Mouse (Mus musculus): ENCODE measurements around the gene Nadk2. TPM values are rescaled to one million over a fixed set of nuclear protein-coding genes. Genes with fewer than 3 reads are reported as not detected.
A peak's percentile ranks its signal among the peaks of the same experiment; 100 is the strongest.

The Nadk2 gene
- polyA plus RNA-seq, 1 experiment from 2014 or later = 22.7 TPM

DNA sequence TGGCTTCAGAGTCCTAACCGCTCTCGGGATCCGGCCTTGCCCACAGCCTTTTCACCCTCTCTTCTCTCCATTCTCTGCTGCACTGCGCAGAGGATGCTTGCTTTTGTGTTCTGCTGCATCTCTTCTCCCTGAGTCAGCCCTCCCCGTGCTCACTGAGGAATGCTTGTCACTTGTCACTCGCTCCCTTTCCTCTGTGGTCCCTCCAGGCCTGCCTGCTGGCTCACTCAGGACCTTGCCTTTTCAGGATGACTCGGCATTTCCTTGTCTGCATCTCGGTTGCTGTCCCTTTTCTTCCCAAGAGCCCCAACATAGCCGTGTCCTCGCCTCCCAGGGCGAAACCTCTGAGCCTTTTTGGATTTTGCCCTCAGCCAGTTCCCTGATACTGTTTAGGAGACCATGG lies 15.8 kb downstream of the Nadk2 start:
- 52% methylated on average over 11 of the region's 11 CpGs for WGBS
- ATAC-seq = no peak
- Histone ChIP-seq H3K4me1 (replicated peaks; ENCODE audit: control insufficient read depth, insufficient read depth, low read length) (no peaks in the 10 kb centered on the region), H3K4me3 (replicated peaks; ENCODE audit: low read length) (no peak overlapping the region), H3K36me3 (ENCODE audit: control insufficient read depth, insufficient read depth) (peaks cover 4% of the 10 kb centered on the region; the same call in 1 of the 2 replicates), H3K9me3 (ENCODE audit: control insufficient read depth, low read length) (no peaks in the 10 kb centered on the region), H3K27ac (ENCODE audit: low read length) (no peak overlapping the region), H3K27me3 (replicated peaks; ENCODE audit: control insufficient read depth, insufficient read depth, low read length) (no peaks in the 10 kb centered on the region), H3K9ac (replicated peaks; ENCODE audit: low read depth, low read length) (no peak overlapping the region), H3K4me2 (ENCODE audit: low read length) (no peak overlapping the region)

DNA sequence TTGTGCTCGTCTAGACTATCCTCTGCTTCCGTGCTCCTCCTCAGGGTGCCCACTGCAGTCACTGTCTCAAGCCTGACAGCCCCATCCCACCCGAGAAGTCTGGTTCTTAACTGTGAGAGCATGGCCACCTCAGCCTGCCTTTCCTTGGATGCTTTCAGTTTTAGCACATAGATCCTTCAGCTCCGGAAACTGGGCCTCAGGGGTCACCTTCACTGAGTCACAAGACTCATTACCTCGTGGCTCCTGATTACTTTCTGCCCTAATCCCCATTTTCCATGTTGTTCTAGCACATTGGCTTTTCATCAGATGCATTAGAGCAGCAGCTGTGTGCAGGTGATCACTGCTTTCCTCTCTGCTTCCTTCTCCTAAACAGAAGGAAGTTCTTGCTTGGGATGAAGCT lies 16.4 kb downstream of the Nadk2 start:
- no peak overlapping the region for H3K9ac ChIP-seq (replicated peaks; ENCODE audit: low read depth, low read length)
- no peaks in the 10 kb centered on the region for H3K27me3 ChIP-seq (replicated peaks; ENCODE audit: control insufficient read depth, insufficient read depth, low read length)
- H3K4me2 ChIP-seq (ENCODE audit: low read length) = no peak overlapping the region
- 73% methylated on average over 5 of the region's 5 CpGs for WGBS
- no peak overlapping the region for H3K4me3 ChIP-seq (replicated peaks; ENCODE audit: low read length)
- H3K4me1 ChIP-seq (replicated peaks; ENCODE audit: control insufficient read depth, insufficient read depth, low read length) = no peaks in the 10 kb centered on the region
- ATAC-seq = no peak
- no peaks in the 10 kb centered on the region for H3K9me3 ChIP-seq (ENCODE audit: control insufficient read depth, low read length)
- H3K27ac ChIP-seq (ENCODE audit: low read length) = no peak overlapping the region
- H3K36me3 ChIP-seq (ENCODE audit: control insufficient read depth, insufficient read depth) = peaks cover 4% of the 10 kb centered on the region; the same call in 1 of the 2 replicates

DNA sequence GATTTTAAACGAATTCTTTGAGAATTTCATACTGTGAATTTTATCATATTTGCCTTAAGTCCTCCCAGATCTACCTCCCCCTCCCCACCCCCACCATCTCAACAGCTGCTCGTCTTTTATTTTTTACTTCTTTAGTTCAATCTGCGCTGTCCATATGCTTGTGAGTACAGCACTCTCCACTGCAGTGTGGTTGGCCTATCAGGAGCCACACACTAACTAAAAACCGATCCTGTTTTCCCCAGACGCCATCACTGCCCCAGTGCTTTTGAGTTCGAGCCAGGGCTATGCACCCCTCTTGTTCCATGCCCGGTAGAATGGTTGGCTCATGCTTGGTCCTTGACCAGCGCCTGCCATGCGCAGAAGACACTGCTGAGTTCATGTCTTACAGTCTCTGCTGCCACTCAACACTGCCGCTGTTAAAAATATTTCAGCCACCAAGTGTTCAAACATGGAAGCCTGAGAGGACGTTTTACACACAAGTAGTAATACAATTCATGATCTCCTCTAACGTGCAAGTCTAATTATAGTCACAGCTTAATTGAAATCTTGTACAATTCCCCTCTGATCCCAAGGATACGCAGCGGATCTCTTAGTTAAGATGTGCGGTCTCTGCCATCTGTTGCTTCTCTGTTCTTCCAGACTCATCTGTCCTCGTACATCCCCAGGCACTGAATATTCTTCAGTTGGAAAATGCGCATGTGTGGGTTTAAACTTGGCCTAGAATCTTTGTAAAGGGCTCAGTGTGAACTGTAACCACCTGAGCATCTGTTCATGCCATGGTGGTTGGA lies 17.0 kb downstream of the Nadk2 start:
- no peaks in the 10 kb centered on the region for H3K4me1 ChIP-seq (replicated peaks; ENCODE audit: control insufficient read depth, insufficient read depth, low read length)
- H3K4me3 ChIP-seq (replicated peaks; ENCODE audit: low read length) = no peak overlapping the region
- no peak overlapping the region for H3K4me2 ChIP-seq (ENCODE audit: low read length)
- H3K9ac ChIP-seq (replicated peaks; ENCODE audit: low read depth, low read length) = no peak overlapping the region
- H3K9me3 ChIP-seq (ENCODE audit: control insufficient read depth, low read length) = no peaks in the 10 kb centered on the region
- 82% methylated on average over 17 of the region's 17 CpGs for WGBS
- no peak overlapping the region for H3K27ac ChIP-seq (ENCODE audit: low read length)
- H3K27me3 ChIP-seq (replicated peaks; ENCODE audit: control insufficient read depth, insufficient read depth, low read length) = no peaks in the 10 kb centered on the region
- peaks cover 4% of the 10 kb centered on the region; the same call in 1 of the 2 replicates for H3K36me3 ChIP-seq (ENCODE audit: control insufficient read depth, insufficient read depth)
- ATAC-seq = no peak

DNA sequence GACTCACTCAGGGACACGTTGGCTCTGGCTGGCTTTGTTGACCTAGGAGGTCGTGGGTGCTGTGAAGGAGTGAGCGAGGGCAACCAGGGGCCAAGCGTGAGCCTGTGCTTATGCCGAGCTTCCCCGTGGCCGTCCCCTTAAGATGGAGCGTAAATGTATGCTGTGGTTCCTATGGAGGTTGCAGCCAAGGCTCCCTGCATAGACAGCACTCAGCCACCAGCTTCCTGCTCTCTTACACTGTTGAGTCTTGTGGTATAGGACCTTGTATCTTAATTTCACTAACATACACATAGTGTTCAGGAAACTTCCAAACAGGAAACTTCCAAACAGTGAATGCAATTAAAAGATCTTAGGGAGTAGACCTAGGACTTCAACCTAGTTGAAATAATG lies 17.6 kb downstream of the Nadk2 start:
- no peaks in the 10 kb centered on the region for H3K4me1 ChIP-seq (replicated peaks; ENCODE audit: control insufficient read depth, insufficient read depth, low read length)
- H3K27me3 ChIP-seq (replicated peaks; ENCODE audit: control insufficient read depth, insufficient read depth, low read length) = no peaks in the 10 kb centered on the region
- H3K27ac ChIP-seq (ENCODE audit: low read length) = no peak overlapping the region
- no peak for ATAC-seq
- H3K36me3 ChIP-seq (ENCODE audit: control insufficient read depth, insufficient read depth) = peaks cover 7% of the 10 kb centered on the region; the same call in 1 of the 2 replicates
- no peak overlapping the region for H3K4me3 ChIP-seq (replicated peaks; ENCODE audit: low read length)
- 74% methylated on average over 8 of the region's 8 CpGs for WGBS
- H3K4me2 ChIP-seq (ENCODE audit: low read length) = no peak overlapping the region
- no peaks in the 10 kb centered on the region for H3K9me3 ChIP-seq (ENCODE audit: control insufficient read depth, low read length)
- H3K9ac ChIP-seq (replicated peaks; ENCODE audit: low read depth, low read length) = no peak overlapping the region

DNA sequence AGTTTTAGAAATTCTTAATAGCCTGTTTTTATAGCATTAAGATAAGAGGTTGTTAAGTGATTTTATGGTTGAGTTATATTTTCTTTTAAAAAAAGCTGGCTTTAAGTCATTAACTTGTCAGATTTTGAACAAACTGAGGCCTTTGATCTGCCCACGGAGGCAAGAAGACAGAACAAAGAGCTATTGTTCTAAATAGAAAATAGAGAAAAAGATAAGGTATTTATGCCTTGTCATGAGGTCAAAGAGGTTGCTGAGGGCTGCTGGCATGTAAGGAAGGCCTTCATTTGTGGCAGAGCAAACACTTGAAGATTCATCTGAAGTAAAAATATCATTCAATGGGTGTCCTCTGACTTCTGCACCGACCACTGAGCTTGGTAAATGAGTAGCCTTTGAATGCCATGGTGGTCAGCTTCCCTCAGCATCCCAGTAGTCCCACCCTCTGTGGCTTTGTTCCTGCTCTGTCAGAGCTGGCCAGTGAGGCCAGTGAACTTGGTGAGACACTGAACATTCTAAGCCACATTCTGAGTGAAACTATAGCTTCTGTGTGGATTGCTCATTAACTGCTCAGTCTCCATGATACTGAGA lies 18.2 kb downstream of the Nadk2 start:
- no peak for ATAC-seq
- Histone ChIP-seq H3K4me1 (replicated peaks; ENCODE audit: control insufficient read depth, insufficient read depth, low read length) (peaks cover under 1% of the 10 kb centered on the region; the same call in 1 of the 2 replicates), H3K4me3 (replicated peaks; ENCODE audit: low read length) (no peak overlapping the region), H3K27me3 (replicated peaks; ENCODE audit: control insufficient read depth, insufficient read depth, low read length) (no peaks in the 10 kb centered on the region), H3K36me3 (ENCODE audit: control insufficient read depth, insufficient read depth) (peaks cover 7% of the 10 kb centered on the region), H3K9ac (replicated peaks; ENCODE audit: low read depth, low read length) (no peak overlapping the region), H3K4me2 (ENCODE audit: low read length) (no peak overlapping the region), H3K27ac (ENCODE audit: low read length) (no peak overlapping the region), H3K9me3 (ENCODE audit: control insufficient read depth, low read length) (no peaks in the 10 kb centered on the region)
- WGBS = 12% methylated on average over 2 of the region's 2 CpGs

DNA sequence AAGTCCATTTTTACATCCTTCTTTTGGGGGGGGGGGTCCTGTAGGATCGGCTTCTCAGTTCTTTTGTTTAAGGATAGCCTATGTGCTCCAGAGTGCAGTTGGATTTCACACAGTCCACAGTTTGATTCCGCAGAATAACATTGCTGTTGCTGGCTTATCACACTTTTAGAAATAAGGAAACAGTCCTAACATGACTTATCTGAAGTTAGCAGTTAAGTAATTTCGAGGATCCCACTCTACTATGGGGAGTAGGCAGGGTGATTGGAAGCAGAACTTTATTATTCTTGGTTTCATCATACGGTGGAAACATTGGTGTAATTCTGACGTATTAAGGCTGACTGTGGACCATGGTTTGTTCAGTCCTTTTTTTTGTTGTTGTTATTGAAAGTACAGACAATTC lies 19.6 kb downstream of the Nadk2 start:
- no peak overlapping the region for H3K9ac ChIP-seq (replicated peaks; ENCODE audit: low read depth, low read length)
- no peak overlapping the region for H3K27ac ChIP-seq (ENCODE audit: low read length)
- peaks cover 6% of the 10 kb centered on the region for H3K4me1 ChIP-seq (replicated peaks; ENCODE audit: control insufficient read depth, insufficient read depth, low read length)
- no peaks in the 10 kb centered on the region for H3K9me3 ChIP-seq (ENCODE audit: control insufficient read depth, low read length)
- H3K4me2 ChIP-seq (ENCODE audit: low read length) = no peak overlapping the region
- no peaks in the 10 kb centered on the region for H3K27me3 ChIP-seq (replicated peaks; ENCODE audit: control insufficient read depth, insufficient read depth, low read length)
- H3K4me3 ChIP-seq (replicated peaks; ENCODE audit: low read length) = no peak overlapping the region
- 95% methylated on average over 5 of the region's 5 CpGs for WGBS
- no peak for ATAC-seq
- H3K36me3 ChIP-seq (ENCODE audit: control insufficient read depth, insufficient read depth) = peaks cover 7% of the 10 kb centered on the region

DNA sequence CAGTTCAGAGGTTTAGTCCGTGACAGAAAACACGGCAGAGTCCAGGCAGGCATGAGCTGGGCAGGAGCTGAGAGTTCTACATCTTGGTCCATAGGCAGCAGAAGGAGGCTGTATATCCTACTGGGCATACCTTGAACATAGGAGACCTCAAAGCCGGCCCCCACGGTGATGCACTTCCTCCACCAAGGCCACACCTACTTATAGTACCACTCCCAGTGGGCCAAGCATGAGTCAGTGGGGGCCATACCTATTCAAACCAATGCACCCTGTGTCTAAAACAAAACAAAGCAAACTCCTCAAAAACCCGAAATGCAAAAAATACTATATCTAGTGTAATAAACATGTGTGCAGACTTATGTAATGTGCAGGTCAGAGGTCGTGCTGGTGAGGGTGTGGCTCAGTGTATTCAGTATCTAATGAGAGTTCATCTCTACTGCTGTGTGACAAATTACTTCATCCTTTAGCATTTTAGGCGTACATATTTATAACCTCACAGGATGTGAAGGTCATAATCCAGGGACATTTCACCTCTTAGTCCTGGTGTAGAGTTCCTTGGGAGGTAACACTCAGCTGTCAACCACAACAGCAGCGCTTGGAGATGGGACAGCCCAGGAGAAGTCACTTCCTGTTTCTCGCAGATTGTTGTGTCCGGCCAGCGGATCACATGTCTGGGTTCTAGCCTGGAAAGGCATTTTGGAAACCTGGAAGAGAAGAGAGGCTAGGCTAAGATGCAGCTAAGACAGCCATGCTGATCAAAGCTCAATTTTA lies 22.7 kb downstream of the Nadk2 start:
- H3K36me3 ChIP-seq (ENCODE audit: control insufficient read depth, insufficient read depth) = peaks cover 7% of the 10 kb centered on the region
- peak; percentile 37; the same call in 1 of the 2 replicates for ATAC-seq
- H3K4me3 ChIP-seq (replicated peaks; ENCODE audit: low read length) = no peak overlapping the region
- H3K4me1 ChIP-seq (replicated peaks; ENCODE audit: control insufficient read depth, insufficient read depth, low read length) = peaks cover 6% of the 10 kb centered on the region
- H3K27ac ChIP-seq (ENCODE audit: low read length) = no peak overlapping the region
- H3K9me3 ChIP-seq (ENCODE audit: control insufficient read depth, low read length) = no peaks in the 10 kb centered on the region
- H3K9ac ChIP-seq (replicated peaks; ENCODE audit: low read depth, low read length) = no peak overlapping the region
- no peak overlapping the region for H3K4me2 ChIP-seq (ENCODE audit: low read length)
- WGBS = 80% methylated on average over 11 of the region's 11 CpGs
- H3K27me3 ChIP-seq (replicated peaks; ENCODE audit: control insufficient read depth, insufficient read depth, low read length) = no peaks in the 10 kb centered on the region

DNA sequence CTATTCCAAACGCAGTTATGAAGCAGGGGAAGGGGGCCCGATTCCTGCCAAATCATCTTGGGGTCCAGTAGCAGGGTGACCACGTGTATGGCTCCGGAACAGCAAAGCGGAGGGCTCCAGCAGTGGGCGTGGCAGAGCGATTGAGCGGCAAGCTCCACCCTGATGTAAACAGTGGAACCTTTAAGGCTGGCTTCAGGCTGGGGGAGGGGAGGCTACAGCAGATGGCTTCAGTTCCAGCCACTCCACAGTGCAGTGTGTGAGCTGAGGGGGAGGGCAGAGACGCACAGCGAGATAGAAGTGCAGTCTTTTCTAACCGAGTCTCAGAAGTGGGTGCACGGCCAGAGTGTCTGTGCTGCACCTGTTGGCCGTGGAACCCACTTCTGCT lies 23.3 kb downstream of the Nadk2 start:
- Histone ChIP-seq H3K27me3 (replicated peaks; ENCODE audit: control insufficient read depth, insufficient read depth, low read length) (no peaks in the 10 kb centered on the region), H3K9ac (replicated peaks; ENCODE audit: low read depth, low read length) (0 out of 2 replicates have a peak overlapping the region, but pooled peaks have one; percentile 15), H3K4me3 (replicated peaks; ENCODE audit: low read length) (0 out of 2 replicates have a peak overlapping the region, but pooled peaks have one; percentile 17), H3K4me1 (replicated peaks; ENCODE audit: control insufficient read depth, insufficient read depth, low read length) (peaks cover 6% of the 10 kb centered on the region), H3K4me2 (ENCODE audit: low read length) (peak overlapping the region; percentile 24), H3K9me3 (ENCODE audit: control insufficient read depth, low read length) (no peaks in the 10 kb centered on the region), H3K27ac (ENCODE audit: low read length) (no peak overlapping the region), H3K36me3 (ENCODE audit: control insufficient read depth, insufficient read depth) (peaks cover 7% of the 10 kb centered on the region)
- WGBS = 17% methylated on average over 13 of the region's 13 CpGs
- ATAC-seq = peak; percentile 95

DNA sequence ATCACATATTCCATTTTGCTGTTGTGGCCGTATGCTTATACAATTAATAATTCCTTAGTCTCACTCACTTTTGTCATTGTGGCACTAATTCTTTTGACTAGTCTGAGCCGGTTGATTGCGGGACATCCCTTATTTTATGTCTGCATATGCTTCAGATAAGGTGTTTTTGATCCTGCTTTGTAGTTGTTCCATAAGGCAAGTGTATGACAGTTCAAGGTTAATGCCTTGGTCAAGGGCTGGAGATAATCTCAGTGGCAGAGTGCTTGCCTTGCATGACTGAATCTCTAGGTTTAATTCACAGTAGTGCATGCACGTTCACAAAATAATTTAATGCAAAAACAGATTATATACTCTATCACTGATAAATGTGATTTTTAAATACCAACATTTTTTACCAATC lies 25.8 kb downstream of the Nadk2 start:
- no peak overlapping the region for H3K4me3 ChIP-seq (replicated peaks; ENCODE audit: low read length)
- H3K4me2 ChIP-seq (ENCODE audit: low read length) = no peak overlapping the region
- 93% methylated on average over 4 of the region's 4 CpGs for WGBS
- no peak overlapping the region for H3K9ac ChIP-seq (replicated peaks; ENCODE audit: low read depth, low read length)
- H3K36me3 ChIP-seq (ENCODE audit: control insufficient read depth, insufficient read depth) = peaks cover 3% of the 10 kb centered on the region; the same call in 1 of the 2 replicates
- H3K27ac ChIP-seq (ENCODE audit: low read length) = no peak overlapping the region
- no peak for ATAC-seq
- H3K27me3 ChIP-seq (replicated peaks; ENCODE audit: control insufficient read depth, insufficient read depth, low read length) = no peaks in the 10 kb centered on the region
- peaks cover 6% of the 10 kb centered on the region for H3K4me1 ChIP-seq (replicated peaks; ENCODE audit: control insufficient read depth, insufficient read depth, low read length)
- H3K9me3 ChIP-seq (ENCODE audit: control insufficient read depth, low read length) = no peaks in the 10 kb centered on the region
